Mouse (Mus musculus) ES-Bruce4 (cell line): ENCODE measurements at regions not wholly inside any gene's neighbourhood (a gene's known extent, or its start where the extent isn't known, plus 50 kb on each side); places are given as distances from the start of the nearest gene placed in this dataset.

Experiments
- H3K27ac ChIP-seq: 2 replicates; pipeline ENCODE4 v1.5.1; 2012; ENCODE audit warnings: low read length, inconsistent platforms; ENCODE audit not compliant: insufficient read depth
- H3K27me3 ChIP-seq: 2 replicates; pipeline ENCODE4 v1.6.1; 2012; ENCODE audit warnings: mild to moderate bottlenecking, low read length, inconsistent platforms; ENCODE audit not compliant: control insufficient read depth, poor library complexity, insufficient read depth, severe bottlenecking
- H3K36me3 ChIP-seq: 2 replicates; pipeline ENCODE4 v1.6.1; 2012; ENCODE audit warnings: inconsistent platforms, mild to moderate bottlenecking, low read length, moderate library complexity; ENCODE audit not compliant: control insufficient read depth, poor library complexity, insufficient read depth, severe bottlenecking
- H3K4me1 ChIP-seq: one replicate; pipeline ENCODE4 v1.8.1; 2011; ENCODE audit warnings: low read length; ENCODE audit not compliant: control insufficient read depth, insufficient read depth
- H3K4me3 ChIP-seq: 2 replicates; pipeline ENCODE4 v1.5.1; 2011; ENCODE audit warnings: low read depth, mild to moderate bottlenecking, low read length
- H3K9ac ChIP-seq: 2 replicates; pipeline ENCODE4 v1.6.1; 2012; ENCODE audit warnings: low read depth, mild to moderate bottlenecking, inconsistent platforms; ENCODE audit not compliant: poor library complexity, severe bottlenecking
- H3K9me3 ChIP-seq: replicated peaks from 2 replicates; pipeline ENCODE4 v1.6.1; 2012; ENCODE audit warnings: mild to moderate bottlenecking, low read length, inconsistent platforms; ENCODE audit not compliant: control insufficient read depth, poor library complexity, insufficient read depth, severe bottlenecking
- CTCF ChIP-seq: IDR thresholded peaks from one replicate; pipeline ENCODE4 v1.8.1; 2011; ENCODE audit warnings: low read depth, low read length
- EP300 ChIP-seq: IDR thresholded peaks from 2 replicates; pipeline ENCODE4 v1.6.1; 2011; ENCODE audit warnings: low read depth, low read length; ENCODE audit not compliant: insufficient read depth
- POLR2A ChIP-seq: IDR thresholded peaks from one replicate; pipeline ENCODE4 v1.8.1; 2011; ENCODE audit warnings: low read length; ENCODE audit not compliant: insufficient read depth

- TF ChIP-seq EP300: no peak
- H3K9me3 ChIP-seq: no peaks in the 10 kb centered on the region
- H3K36me3 ChIP-seq: no peaks in the 10 kb centered on the region
- H3K4me1 ChIP-seq: no peaks in the 10 kb centered on the region
- no peak overlapping the region for H3K9ac ChIP-seq
- no peak overlapping the region for H3K4me3 ChIP-seq
- no peak overlapping the region for H3K27ac ChIP-seq
- H3K27me3 ChIP-seq: no peaks in the 10 kb centered on the region
Observed at GRCm38 (mm10) chr6:50981702-50982309, 327.6 kb upstream of the Npvf start.

- Histone ChIP-seq H3K36me3 (no peaks in the 10 kb centered on the region), H3K9me3 (no peaks in the 10 kb centered on the region), H3K4me1 (no peaks in the 10 kb centered on the region), H3K9ac (no peak overlapping the region), H3K27me3 (no peaks in the 10 kb centered on the region), H3K4me3 (no peak overlapping the region), H3K27ac (no peak overlapping the region)
- no peak for TF ChIP-seq CTCF
- TF ChIP-seq EP300: no peak
- no peak for TF ChIP-seq POLR2A
Observed at GRCm38 (mm10) chr6:50982856-50983255, 328.6 kb upstream of the Npvf start.

DNA sequence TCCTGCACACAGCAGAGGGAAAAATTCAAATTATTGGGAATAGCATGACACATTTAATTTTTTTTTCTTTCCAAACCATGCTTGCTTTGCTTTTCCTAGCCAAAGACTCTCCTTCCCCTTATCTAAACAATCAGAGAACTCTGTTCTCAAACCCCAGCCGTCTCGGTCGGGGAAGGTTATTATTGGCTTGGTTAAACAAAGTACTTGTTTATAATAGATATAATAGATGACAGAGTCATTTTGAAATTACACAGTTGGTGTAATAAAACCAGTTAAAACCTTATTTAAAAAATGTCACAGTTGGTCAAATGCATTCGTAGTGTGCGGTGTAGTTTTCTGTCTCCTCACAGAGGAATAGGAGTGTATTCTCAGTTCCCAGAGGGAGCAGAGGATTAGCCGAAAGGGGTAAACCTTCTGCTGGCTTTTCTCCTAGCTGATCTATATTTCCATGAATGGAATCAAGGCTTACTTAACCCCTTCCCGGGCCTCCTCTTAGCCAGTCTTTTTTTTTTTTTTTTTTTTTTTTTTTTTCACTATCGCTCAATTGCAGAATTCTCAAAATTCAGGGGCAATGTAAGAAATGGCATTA, 329.4 kb upstream of the Npvf start:
- no peak for TF ChIP-seq CTCF
- TF ChIP-seq EP300: no peak
- TF ChIP-seq POLR2A: no peak
- Histone ChIP-seq H3K27me3 (no peaks in the 10 kb centered on the region), H3K4me1 (no peaks in the 10 kb centered on the region)

GRCm38 (mm10) chr6:50984157-50984905, 330.1 kb upstream of the Npvf start:
- no peak overlapping the region for H3K4me3 ChIP-seq
- no peak for TF ChIP-seq EP300
- no peak for TF ChIP-seq POLR2A
- TF ChIP-seq CTCF: no peak
- H3K27me3 ChIP-seq: no peaks in the 10 kb centered on the region
- no peaks in the 10 kb centered on the region for H3K4me1 ChIP-seq
- H3K9ac ChIP-seq: no peak overlapping the region
- H3K9me3 ChIP-seq: no peaks in the 10 kb centered on the region
- H3K27ac ChIP-seq: no peak overlapping the region
- H3K36me3 ChIP-seq: no peaks in the 10 kb centered on the region

More for the DNA sequence above, 329.4 kb upstream of the Npvf start:
- Histone ChIP-seq H3K9ac (no peak overlapping the region), H3K4me3 (no peak overlapping the region), H3K36me3 (no peaks in the 10 kb centered on the region), H3K9me3 (no peaks in the 10 kb centered on the region), H3K27ac (no peak overlapping the region)

DNA sequence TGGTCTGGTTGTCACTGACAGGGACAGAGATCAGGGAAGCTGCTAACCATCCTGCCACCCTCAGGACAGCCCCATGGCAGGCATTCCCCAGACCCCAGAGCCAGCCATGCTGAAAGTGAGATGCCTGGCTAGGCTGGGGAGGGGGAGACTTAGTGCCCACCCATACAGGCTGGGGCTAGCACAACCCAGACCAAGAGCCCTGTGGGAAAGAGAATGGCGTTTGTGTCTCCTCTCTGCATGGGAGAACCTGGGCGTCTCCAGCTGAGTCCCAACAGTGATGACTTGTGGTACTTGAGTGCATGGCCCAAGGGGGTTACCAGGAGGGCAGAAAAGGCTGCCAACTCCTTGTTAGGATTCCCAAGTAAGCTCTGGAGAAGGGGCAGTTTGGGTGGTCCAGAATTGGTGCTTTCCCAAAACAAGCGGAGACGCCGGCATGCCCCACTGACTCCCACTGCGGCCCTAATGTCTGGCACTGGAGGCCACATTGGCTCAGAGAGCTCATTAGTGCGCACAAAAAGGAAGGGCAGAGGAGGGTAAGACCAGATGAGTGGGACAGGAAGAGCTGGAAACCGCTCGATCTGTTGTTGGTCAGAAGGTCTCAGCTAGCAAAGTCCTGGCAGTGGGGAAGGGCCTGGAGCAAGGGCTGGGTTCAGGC, 332.2 kb upstream of the Npvf start:
- Histone ChIP-seq H3K9ac (no peak overlapping the region), H3K4me3 (no peak overlapping the region), H3K9me3 (no peaks in the 10 kb centered on the region), H3K27ac (no peak overlapping the region), H3K4me1 (no peaks in the 10 kb centered on the region), H3K36me3 (no peaks in the 10 kb centered on the region), H3K27me3 (no peaks in the 10 kb centered on the region)
- TF ChIP-seq POLR2A: no peak
- TF ChIP-seq CTCF: no peak
- TF ChIP-seq EP300: no peak
